Mouse (Mus musculus) kidney, postnatal 25 days (tissue): Measurements from ENCODE around the gene Dctn3.

Experiments
- DNase-seq, 2 experiments: peaks; one replicate each; pipeline ENCODE4 v3.0.0; 2021; ENCODE audit warnings: mixed read lengths in 2 of 2

The Dctn3 gene

GRCm38 (mm10) chr4:41671500-41671899, 51.5 kb downstream of the Dctn3 start:
- DNase-seq = no peak

GRCm38 (mm10) chr4:41670836-41671235, 52.1 kb downstream of the Dctn3 start:
- DNase-seq = no peak

- no peak for DNase-seq
Observed at GRCm38 (mm10) chr4:41666646-41667045, 56.3 kb downstream of the Dctn3 start.

- peak; percentile 12 to 76 for DNase-seq
Observed at GRCm38 (mm10) chr4:41665009-41665675, 57.8 kb downstream of the Dctn3 start.
